Mouse (Mus musculus): ENCODE data around the gene Ccdc85c.

DNA sequence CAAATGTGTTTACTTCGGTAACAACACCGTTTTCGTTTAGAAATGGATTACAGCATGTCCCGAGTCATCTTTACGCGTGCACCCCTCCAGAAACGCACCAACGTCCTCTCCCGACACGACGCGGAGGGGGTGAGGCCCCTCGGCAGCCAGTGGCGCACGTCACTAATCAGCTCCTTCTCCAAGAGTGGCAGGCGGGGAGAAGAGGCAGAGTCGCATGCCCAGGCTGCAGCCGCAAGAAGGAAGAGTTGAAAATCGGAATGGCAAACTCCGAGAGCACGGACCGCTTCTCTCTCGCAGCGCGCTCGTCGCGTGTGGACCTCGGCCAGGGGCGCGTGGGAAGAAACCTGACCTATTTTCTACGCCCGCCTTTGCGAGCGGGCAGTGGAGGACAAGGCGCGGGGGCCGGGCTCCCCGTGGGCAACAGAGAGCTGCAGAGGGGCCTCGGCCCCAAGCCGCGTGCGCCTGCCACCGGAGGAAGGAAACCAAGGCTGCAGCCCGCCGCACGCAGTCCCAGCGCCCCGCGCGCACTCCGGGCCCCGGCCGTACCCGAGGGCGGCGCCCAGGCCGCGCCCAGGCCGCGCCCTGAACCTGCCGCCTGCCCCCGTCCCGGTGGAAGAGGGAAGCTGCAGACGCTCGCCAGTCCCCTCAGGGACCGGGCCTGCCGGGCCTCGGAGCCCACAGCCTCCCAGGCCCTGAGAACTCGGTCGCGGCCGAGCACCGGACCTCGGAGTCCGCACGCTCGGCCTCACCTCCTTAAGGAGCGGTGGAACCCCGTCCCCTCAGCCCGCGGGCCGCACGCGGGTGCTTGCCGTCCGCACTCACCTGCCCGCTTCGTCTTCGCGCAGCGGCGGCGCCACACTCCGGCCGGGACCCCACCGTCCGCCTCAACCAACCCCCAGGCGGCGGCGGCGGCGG, 96.6 kb downstream of the Ccdc85c start:
- TF ChIP-seq CTCF (IDR thresholded peaks at IDR 0.05; ENCODE audit: control insufficient read depth, insufficient read depth, insufficient read length) = no peak
- no peak for TF ChIP-seq MAX (IDR thresholded peaks at IDR 0.05)
